Mouse (Mus musculus) right cerebral cortex, postnatal 25 days (tissue): Measurements from ENCODE around the gene Ficd.

Experiments
- DNase-seq: peaks from one replicate; pipeline ENCODE4 v3.0.0; 2022

Gene Ficd

DNA sequence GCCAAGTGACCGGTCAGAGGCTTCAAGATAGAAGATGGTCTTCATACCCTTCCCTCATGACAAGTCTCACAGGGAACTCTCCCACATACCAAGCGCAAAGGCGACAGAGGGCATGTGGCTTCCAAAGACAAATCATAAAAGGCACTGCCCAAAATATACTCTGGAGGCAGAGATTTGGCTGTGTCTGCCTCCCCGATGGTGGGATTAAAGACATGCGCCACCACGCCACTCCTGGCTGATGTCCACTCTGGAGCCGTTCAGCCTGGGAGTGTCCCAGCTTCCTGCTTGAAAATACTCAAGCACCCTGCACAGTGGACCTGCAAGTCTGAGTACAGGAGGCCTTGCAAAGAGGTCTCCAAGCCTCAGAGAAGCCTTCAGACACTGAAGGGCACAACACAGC lies 4.4 kb upstream of the Ficd start:
- no peak for DNase-seq

DNA sequence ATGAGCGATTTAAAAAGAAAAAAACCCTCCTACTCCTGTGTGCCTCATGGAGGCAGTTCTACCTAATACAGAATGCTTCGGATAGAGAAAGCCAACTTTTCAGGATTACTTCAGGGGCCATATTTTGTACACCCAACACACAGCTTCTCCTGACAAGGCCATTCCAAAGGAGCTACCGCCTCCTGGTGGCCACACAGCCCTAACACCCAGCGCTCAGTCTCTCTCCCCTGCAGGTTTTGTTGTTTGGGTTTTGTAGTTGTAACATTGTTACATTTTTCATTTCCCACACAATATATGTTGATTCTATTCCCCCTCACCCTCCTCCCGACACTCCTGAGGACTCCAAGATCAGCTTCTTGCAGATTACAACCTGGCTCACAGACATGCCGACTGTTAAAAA lies 3.4 kb upstream of the Ficd start:
- DNase-seq = no peak

DNA sequence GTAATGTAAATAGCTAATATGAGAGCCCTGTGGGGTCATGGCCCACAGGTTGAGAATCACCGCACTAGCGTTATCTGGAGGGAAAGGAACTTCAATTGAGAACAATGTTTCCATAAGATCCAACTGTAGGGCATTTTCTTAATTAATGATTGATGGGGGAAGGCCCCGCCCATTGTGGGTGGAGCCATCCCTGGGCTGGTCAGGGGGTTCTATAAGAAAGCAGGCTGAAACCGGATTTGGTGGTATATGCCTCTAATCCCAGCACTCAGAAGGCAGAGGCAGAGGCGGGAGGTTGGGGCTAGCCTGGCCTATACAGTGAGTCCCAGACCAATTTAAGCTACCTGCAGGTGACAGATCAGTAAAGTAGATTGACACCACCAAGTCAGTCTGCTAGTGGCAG lies 1.2 kb upstream of the Ficd start:
- no peak for DNase-seq

DNA sequence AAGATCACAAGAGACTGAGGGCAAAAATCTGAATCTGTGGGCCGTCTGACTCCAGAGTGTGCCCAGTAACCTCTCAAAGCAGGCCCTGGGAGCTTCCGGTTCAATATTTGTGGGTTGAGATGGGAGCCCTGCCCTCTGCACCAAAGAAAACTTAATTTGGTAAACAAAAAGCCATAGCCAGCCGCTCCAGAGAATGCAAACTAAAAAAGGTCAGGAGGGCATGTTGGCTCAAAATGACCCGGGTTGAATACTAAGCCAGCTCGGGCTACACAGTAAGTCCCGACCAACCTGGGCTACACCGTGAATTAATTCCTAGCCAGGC lies 619 bp upstream of the Ficd start:
- no peak for DNase-seq

DNA sequence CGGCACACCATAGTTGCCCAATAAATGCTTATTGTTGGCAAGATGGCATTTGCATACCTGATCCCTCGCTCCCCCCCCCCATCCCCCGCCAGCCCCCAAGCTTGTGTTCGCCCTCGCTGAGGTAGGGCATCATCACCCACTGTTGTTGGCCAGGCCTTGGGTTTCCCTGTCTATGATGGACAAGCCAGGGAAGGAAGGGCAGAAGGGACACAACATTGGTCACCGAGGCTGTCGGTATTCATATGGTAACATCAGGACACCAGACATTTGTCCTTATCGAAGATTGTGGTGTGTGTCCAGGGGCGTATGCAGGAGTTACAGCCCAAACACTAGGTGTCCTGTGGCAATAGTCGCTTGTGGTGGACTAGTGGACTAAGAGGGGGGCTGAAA lies 505 bp downstream of the Ficd start:
- no peak for DNase-seq

DNA sequence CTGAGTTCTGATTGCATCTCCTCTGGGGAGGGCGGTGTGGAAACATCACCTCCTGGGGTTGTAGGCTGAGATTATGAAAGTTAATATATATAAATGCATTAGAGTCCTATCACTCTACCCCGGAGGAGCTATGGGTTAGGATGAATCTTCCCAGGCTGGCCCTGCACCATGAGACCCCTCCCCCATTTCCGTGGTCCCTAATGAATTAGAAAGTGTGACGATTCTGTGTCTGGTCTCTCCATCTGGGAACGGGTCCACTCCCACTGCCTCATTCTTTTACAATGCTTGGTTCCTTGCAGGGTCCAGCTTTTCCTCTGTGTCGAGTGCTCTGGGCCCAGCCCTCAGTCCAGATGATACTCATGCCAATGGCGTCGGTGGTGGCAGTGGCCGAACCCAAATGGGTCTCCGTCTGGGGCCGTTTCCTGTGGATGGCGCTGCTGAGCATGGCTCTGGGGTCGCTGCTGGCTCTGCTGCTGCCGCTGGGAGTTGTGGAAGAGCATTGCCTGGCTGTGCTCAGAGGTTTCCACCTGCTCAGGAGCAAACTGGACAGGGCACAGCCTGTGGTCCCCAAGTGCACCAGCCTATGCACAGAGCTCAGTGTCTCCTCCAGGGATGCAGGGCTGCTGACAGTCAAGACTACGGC lies 1.0 kb downstream of the Ficd start:
- no peak for DNase-seq

- no peak for DNase-seq
Measured at GRCm38 (mm10) chr5:113737607-113738237, 2.1 kb downstream of the Ficd start.

DNA sequence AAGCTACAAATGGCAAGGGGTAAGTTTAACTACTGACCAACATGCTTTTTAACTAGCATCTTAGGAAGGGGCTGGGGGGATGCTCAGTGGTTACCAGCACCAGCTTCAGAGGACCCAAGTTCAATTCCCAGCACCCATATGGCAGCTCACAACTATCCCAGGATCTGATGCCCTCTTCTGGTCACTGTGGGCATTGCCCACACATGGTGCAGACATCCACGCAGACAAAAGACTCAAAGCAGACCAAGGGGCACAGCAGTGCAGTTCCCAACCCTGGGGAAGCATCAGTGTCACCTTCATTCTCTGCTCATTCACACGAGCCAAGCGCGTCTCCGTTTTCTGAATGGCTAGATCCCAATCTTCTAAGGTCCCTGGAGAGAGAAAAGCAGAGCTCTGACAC lies 12.0 kb downstream of the Ficd start:
- DNase-seq = no peak

- DNase-seq = no peak
Measured at GRCm38 (mm10) chr5:113748556-113749331, 13.1 kb downstream of the Ficd start.

- DNase-seq = no peak
Measured at GRCm38 (mm10) chr5:113751521-113752157, 16.0 kb downstream of the Ficd start.

DNA sequence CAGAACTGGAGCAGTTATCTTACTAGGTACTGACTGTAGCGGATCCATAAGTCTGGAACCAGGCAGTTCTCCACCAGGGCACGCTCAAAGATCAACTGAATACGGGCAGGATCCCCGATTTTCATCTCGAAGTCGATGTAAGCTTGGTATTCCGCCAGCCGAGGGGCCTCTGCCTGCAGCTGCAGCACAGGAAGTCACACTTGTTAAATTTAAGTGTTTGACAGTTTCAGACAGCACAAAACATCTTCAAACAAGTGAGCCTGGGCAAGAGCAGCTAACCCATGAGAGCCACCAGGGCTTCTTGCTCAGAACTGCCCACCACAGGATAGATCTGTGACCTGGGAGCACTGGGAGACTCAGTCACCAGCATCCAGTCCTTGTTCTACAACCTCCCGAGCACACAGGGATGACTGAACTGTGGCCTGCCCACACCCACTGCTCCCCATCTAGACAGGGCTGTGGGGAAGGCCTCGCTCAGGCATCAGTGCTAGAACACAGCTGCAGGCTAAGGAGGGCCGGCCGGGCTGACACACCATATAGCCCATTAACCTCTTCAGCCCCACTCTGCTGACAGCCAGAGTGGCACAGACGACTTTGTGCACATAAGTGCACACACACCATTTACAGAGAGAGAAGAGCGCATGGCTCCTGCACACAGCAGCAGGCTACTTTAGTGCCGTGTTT lies 19.9 kb downstream of the Ficd start:
- DNase-seq = no peak

- no peak for DNase-seq
Measured at GRCm38 (mm10) chr5:113761585-113761984, 26.0 kb downstream of the Ficd start.

DNA sequence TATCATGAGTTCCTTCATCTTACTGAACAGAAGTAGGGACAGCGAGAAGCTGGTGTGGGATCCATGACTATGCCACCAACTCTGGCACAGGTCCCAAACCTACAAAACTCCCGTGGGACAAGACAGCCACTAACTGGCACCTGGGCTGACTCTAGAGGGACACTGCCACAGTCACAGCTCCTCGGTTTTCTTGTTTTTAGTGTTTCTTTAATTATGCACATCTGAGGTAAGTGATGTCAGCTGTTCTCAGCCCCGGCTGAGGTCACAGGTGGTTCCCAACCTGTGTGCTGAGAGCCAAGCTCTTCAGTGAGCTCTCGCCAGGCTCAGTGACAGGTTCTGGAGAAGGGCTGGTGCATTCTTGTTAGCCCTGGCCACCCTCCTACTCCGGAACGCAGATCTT lies 28.8 kb downstream of the Ficd start:
- no peak for DNase-seq

- no peak for DNase-seq
Measured at GRCm38 (mm10) chr5:113765641-113766526, 30.3 kb downstream of the Ficd start.

GRCm38 (mm10) chr5:113768806-113769205 lies 33.2 kb downstream of the Ficd start:
- no peak for DNase-seq

DNA sequence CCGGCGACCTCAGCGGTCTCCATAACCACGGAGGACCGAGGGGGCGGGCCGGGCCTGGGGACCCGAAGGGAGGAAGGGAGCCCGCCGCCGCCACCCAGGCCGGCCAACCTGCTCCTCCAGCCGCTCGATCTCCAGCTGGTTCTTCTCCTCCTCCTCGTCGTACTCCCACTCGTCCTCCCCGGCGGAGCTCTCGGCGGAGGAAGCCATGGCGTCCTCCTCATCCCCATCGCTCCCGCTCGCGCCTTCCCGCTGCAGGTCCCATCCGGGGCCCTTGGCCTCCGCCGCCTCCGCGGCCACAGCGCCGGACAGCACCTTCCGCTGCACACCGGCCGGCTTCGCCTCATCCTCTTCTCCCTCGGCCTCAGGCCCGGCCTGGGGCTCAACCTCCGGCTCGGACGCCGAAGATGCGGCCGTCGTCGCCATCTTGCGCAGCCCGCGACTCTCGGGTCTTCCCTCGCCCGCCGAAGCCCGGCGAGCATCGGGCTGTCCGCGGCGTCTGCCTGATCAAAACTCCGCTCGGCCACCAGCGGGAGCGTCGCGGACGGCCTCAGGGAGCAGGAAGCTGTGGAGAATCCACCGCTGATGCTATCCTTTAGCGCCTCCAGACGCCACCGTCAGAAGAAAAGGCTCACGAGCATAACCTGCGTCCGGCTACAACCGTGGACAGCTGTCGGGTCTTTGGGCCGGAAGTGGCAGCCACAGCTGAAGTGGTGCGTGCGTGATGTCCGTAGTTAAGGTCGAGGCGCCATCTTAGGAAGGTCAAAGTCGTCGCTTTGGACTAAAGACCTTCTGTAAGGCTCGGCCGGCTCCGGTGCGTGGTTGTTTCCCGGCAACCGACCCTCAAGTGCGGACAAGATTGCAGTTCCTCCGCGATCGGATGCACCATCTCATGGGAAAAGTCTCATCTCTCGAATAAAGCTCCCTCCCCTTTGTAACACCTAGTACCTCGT lies 35.9 kb downstream of the Ficd start:
- peak; percentile 89 for DNase-seq

- peak; percentile 97 for DNase-seq
Measured at GRCm38 (mm10) chr5:113772450-113772895, 36.9 kb downstream of the Ficd start, which contains the start of the genes Sart3 and Iscu. TSS of gene Sart3 (minus strand) at chr5:113772510. TSS of gene Iscu (plus strand) at chr5:113772748.

DNA sequence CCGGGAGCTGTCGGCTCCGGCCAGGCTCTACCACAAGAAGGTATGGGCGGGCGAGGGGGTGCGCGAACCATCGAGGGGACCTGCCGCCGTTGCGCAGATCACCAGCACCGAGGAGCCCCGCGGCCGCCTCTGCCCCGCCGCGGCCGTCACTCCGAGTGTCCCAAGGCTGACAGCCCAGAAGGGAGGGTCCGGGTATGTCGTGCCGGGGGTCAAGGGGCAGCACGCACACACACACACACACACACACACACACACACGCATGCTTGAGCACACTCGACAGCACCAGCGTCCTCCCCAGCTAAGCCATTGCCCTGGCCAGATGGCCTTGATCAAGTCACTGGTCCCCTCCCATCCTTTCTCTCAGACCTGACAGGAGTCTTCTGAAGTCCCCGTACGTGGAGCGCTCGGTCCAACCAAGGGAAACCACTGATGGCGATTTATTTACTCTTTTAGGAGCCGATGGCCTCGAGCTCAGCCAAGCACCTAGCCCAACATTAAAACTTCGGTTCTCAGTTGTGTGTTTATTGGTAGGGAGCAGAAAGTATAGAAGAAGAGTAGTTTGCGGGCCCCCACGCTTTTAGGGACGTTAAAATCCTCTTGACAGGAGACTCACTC lies 37.4 kb downstream of the Ficd start:
- no peak for DNase-seq

DNA sequence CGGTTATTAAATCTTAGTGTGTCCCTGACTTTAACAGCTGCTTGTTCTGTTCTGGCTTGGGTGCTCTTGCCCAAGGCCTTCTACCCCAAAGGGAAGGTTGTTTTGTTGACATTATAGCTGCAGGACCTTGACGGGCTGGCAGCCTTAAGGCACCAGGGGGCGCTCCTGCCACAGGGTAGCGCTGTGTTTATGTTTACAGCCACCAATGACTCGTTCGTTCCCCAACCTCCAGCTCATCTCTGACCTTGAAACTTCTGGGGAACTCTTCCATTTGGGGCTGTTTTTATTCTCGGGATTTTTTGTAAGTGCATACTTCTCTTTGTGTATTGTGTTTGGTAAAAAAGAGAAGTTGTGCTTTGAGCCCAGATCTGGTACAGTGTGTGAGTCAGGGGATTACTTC lies 38.1 kb downstream of the Ficd start:
- DNase-seq = peak; percentile 79

DNA sequence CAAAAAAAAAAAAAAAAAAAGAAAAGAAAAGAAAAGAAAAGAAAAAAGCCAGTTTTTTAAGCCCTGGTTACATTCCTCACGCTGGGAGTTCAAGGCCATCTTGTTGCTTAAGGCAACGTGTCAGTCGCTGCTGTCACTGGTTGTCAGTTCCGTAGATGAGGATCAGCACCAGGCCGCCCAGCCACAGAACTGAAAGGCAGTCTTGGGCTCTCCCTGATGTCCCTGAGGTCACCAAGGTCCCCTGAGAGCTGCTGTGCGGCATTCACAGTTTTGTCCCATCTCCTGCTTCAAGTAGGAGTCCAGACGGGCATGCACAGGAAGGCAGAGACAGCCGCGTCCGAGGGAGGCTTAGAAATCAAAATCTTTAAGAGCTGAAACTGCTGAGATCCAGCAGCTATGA lies 40.0 kb downstream of the Ficd start:
- no peak for DNase-seq
